Mouse (Mus musculus): ENCODE data around the gene Galntl6. TPM values are rescaled to one million over a fixed set of nuclear protein-coding genes. Genes with fewer than 3 reads are reported as not detected.

The Galntl6 gene
- polyA plus RNA-seq, 1 experiment from 2014 or later = not detected

GRCm38 (mm10) chr8:58073733-58074132 is 838.7 kb downstream of the Galntl6 start:
- TF ChIP-seq EP300 (IDR thresholded peaks at IDR 0.05; ENCODE audit: low read depth) = no peak
- 72% methylated on average over 1 of the region's 1 CpGs for WGBS (ENCODE audit: insufficient replicate concordance)
- no peaks in the 10 kb centered on the region for H3K36me3 ChIP-seq (replicated peaks; ENCODE audit: insufficient read depth, low read length)
- H3K4me1 ChIP-seq (ENCODE audit: insufficient read depth) = no peaks in the 10 kb centered on the region
- no peak for ATAC-seq
- H3K4me2 ChIP-seq (ENCODE audit: low read depth, low read length) = no peak overlapping the region
- no peak overlapping the region for H3K27ac ChIP-seq (ENCODE audit: low read depth)
- no peak overlapping the region for H3K4me3 ChIP-seq (ENCODE audit: low read depth, low read length)
- H3K9ac ChIP-seq (replicated peaks) = no peak overlapping the region
- no peaks in the 10 kb centered on the region for H3K9me3 ChIP-seq (ENCODE audit: low read length)
- H3K27me3 ChIP-seq (ENCODE audit: insufficient read depth, low read length) = no peaks in the 10 kb centered on the region
- DNase-seq = no peak

- Histone ChIP-seq H3K27ac (ENCODE audit: low read depth) (no peak overlapping the region), H3K36me3 (replicated peaks; ENCODE audit: insufficient read depth, low read length) (no peaks in the 10 kb centered on the region), H3K27me3 (ENCODE audit: insufficient read depth, low read length) (no peaks in the 10 kb centered on the region), H3K9me3 (ENCODE audit: low read length) (no peaks in the 10 kb centered on the region; the same call in 1 of the 2 replicates), H3K4me3 (ENCODE audit: low read depth, low read length) (no peak overlapping the region), H3K4me1 (ENCODE audit: insufficient read depth) (no peaks in the 10 kb centered on the region), H3K4me2 (ENCODE audit: low read depth, low read length) (no peak overlapping the region), H3K9ac (replicated peaks) (no peak overlapping the region)
- WGBS (ENCODE audit: insufficient replicate concordance) = 65% methylated on average over 3 of the region's 3 CpGs
- no peak for DNase-seq
- no peak for ATAC-seq
- no peak for TF ChIP-seq CTCF (IDR thresholded peaks at IDR 0.05; ENCODE audit: low read depth)
- no peak for TF ChIP-seq EP300 (IDR thresholded peaks at IDR 0.05; ENCODE audit: low read depth)
Measured at GRCm38 (mm10) chr8:58032271-58032670, 880.2 kb downstream of the Galntl6 start.

DNA sequence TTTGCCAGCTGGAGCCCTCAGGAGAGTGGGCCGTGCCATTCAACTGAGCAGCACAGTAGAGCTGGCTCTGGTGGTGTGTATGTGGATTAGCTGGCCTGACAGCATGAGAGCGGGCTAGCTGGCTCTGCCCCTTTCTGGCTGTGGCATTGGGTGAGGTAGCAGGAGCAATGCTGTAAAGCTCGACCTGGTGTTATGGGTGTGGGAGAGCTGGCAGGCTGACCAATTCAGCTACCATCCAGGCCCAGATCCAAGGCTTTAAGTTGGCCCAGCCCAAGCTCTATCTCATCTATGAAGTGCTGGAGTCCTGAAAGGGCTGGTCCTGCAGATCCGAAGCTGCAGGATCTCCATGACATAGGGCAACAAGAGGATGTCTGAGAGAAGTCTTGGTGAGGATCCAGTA is 886.9 kb downstream of the Galntl6 start:
- no peak for DNase-seq
- Histone ChIP-seq H3K27ac (ENCODE audit: low read depth) (no peak overlapping the region), H3K36me3 (replicated peaks; ENCODE audit: insufficient read depth, low read length) (no peaks in the 10 kb centered on the region), H3K4me1 (ENCODE audit: insufficient read depth) (no peaks in the 10 kb centered on the region), H3K4me2 (ENCODE audit: low read depth, low read length) (no peak overlapping the region), H3K4me3 (ENCODE audit: low read depth, low read length) (no peak overlapping the region), H3K9ac (replicated peaks) (no peak overlapping the region), H3K27me3 (ENCODE audit: insufficient read depth, low read length) (no peaks in the 10 kb centered on the region), H3K9me3 (ENCODE audit: low read length) (no peaks in the 10 kb centered on the region)
- no peak for ATAC-seq
- no peak for TF ChIP-seq EP300 (IDR thresholded peaks at IDR 0.05; ENCODE audit: low read depth)
- no peak for TF ChIP-seq CTCF (IDR thresholded peaks at IDR 0.05; ENCODE audit: low read depth)
- 78% methylated on average over 4 of the region's 4 CpGs for WGBS (ENCODE audit: insufficient replicate concordance)

GRCm38 (mm10) chr8:58025094-58025493 is 887.3 kb downstream of the Galntl6 start:
- no peak for TF ChIP-seq EP300 (IDR thresholded peaks at IDR 0.05; ENCODE audit: low read depth)
- TF ChIP-seq CTCF (IDR thresholded peaks at IDR 0.05; ENCODE audit: low read depth) = no peak
- no peak overlapping the region for H3K27ac ChIP-seq (ENCODE audit: low read depth)
- H3K9ac ChIP-seq (replicated peaks) = no peak overlapping the region
- no peaks in the 10 kb centered on the region for H3K9me3 ChIP-seq (ENCODE audit: low read length)
- no peak for ATAC-seq
- no peaks in the 10 kb centered on the region for H3K27me3 ChIP-seq (ENCODE audit: insufficient read depth, low read length)
- H3K4me2 ChIP-seq (ENCODE audit: low read depth, low read length) = no peak overlapping the region
- H3K36me3 ChIP-seq (replicated peaks; ENCODE audit: insufficient read depth, low read length) = no peaks in the 10 kb centered on the region
- H3K4me3 ChIP-seq (ENCODE audit: low read depth, low read length) = no peak overlapping the region
- 67% methylated on average over 1 of the region's 1 CpGs for WGBS (ENCODE audit: insufficient replicate concordance)
- no peak for DNase-seq
- no peaks in the 10 kb centered on the region for H3K4me1 ChIP-seq (ENCODE audit: insufficient read depth)

DNA sequence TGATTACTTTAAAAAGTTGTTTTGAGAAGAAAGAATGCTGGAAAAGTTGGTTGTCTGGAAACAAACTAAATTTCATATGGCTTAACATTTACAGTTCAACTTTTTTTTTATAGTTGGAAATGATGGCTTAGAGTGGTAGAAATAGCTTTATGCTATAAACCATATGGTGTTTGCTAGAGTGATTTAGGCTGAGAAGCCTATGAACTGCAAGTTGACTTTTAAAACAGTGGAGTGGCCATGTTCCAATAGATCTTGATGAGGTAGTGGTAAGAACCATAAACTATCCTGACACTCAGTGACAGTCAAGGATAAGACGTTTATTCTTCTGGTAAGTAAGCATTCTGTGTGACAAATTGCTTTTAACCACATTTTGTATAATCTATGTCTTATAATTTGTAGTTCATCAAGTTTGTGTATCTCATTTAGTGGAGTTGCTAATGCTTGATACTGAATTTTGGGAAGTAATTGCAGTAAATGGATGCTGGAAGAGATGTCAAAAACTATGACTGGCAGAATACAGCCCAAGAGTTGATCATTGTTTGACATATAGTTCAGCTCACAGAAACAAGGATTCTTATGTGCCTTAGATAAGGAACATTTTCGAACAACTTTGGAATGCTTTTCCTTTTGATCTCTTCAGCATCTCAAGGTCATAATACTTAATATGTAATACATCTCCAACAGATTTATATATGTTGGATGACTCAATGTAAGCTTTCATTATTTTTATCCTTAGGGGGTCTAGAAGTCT is 888.8 kb downstream of the Galntl6 start:
- no peak for TF ChIP-seq CTCF (IDR thresholded peaks at IDR 0.05; ENCODE audit: low read depth)
- no peak for TF ChIP-seq EP300 (IDR thresholded peaks at IDR 0.05; ENCODE audit: low read depth)
- ATAC-seq (no peak), DNase-seq (no peak)
- 59% methylated on average over 2 of the region's 2 CpGs for WGBS (ENCODE audit: insufficient replicate concordance)
- H3K4me3 ChIP-seq (ENCODE audit: low read depth, low read length) = no peak overlapping the region
- no peak overlapping the region for H3K27ac ChIP-seq (ENCODE audit: low read depth)
- H3K4me1 ChIP-seq (ENCODE audit: insufficient read depth) = no peaks in the 10 kb centered on the region
- no peaks in the 10 kb centered on the region for H3K9me3 ChIP-seq (ENCODE audit: low read length)
- no peaks in the 10 kb centered on the region for H3K36me3 ChIP-seq (replicated peaks; ENCODE audit: insufficient read depth, low read length)
- H3K27me3 ChIP-seq (ENCODE audit: insufficient read depth, low read length) = no peaks in the 10 kb centered on the region
- H3K9ac ChIP-seq (replicated peaks) = no peak overlapping the region
- H3K4me2 ChIP-seq (ENCODE audit: low read depth, low read length) = no peak overlapping the region

GRCm38 (mm10) chr8:57989428-57990171 is 922.8 kb downstream of the Galntl6 start:
- no peak for ATAC-seq
- H3K36me3 ChIP-seq (replicated peaks; ENCODE audit: insufficient read depth, low read length) = no peaks in the 10 kb centered on the region
- no peak overlapping the region for H3K4me2 ChIP-seq (ENCODE audit: low read depth, low read length)
- no peaks in the 10 kb centered on the region for H3K4me1 ChIP-seq (ENCODE audit: insufficient read depth)
- no peak overlapping the region for H3K9ac ChIP-seq (replicated peaks)
- DNase-seq = no peak
- WGBS (ENCODE audit: insufficient replicate concordance) = 76% methylated on average over 1 of the region's 1 CpGs
- H3K4me3 ChIP-seq (ENCODE audit: low read depth, low read length) = no peak overlapping the region
- H3K9me3 ChIP-seq (ENCODE audit: low read length) = no peaks in the 10 kb centered on the region
- H3K27me3 ChIP-seq (ENCODE audit: insufficient read depth, low read length) = no peaks in the 10 kb centered on the region
- TF ChIP-seq CTCF (IDR thresholded peaks at IDR 0.05; ENCODE audit: low read depth) = no peak
- TF ChIP-seq EP300 (IDR thresholded peaks at IDR 0.05; ENCODE audit: low read depth) = no peak
- H3K27ac ChIP-seq (ENCODE audit: low read depth) = no peak overlapping the region
